Mouse (Mus musculus) midbrain, embryonic 14.5 days (tissue): ENCODE data around the gene Zbtb49. TPM values are rescaled to one million over a fixed set of nuclear protein-coding genes. Genes with fewer than 3 reads are reported as not detected.

ENCODE experiments used
- ATAC-seq: fragments of 200-750 bp; cut with Nextera tagmentation; 2 replicates; pipeline ENCODE4 v1.8.0; 2017; ENCODE audit warnings: moderate number of reproducible peaks, moderate library complexity; ENCODE audit not compliant: low FRiP score, low TSS enrichment
- DNase-seq: peaks from one replicate; pipeline ENCODE4 v3.0.0-alpha.2; 2015
- H3K27ac ChIP-seq: fragments of 300-500 bp; sonication (generic); replicated peaks from 2 replicates; pipeline ENCODE4 v1.5.1; 2014; ENCODE audit warnings: mild to moderate bottlenecking, low read depth, low read length, moderate library complexity
- H3K27me3 ChIP-seq: fragments of 300-500 bp; sonication (generic); 2 replicates; pipeline ENCODE4 v1.6.1; 2014; ENCODE audit warnings: low read length, control low read depth, mixed read lengths; ENCODE audit not compliant: control insufficient read depth, insufficient read depth
- H3K36me3 ChIP-seq: fragments of 300-500 bp; sonication (generic); 2 replicates; pipeline ENCODE4 v1.6.1; 2014; ENCODE audit warnings: low read length, control low read depth; ENCODE audit not compliant: control insufficient read depth, insufficient read depth
- H3K4me1 ChIP-seq: fragments of 300-500 bp; sonication (generic); 2 replicates; pipeline ENCODE4 v1.6.1; 2014; ENCODE audit warnings: mild to moderate bottlenecking, antibody characterized with exemption, low read length, control low read depth; ENCODE audit not compliant: control insufficient read depth, insufficient read depth
- H3K4me2 ChIP-seq: fragments of 300-500 bp; sonication (generic); 2 replicates; pipeline ENCODE4 v1.6.1; 2014; ENCODE audit warnings: mild to moderate bottlenecking, low read length, moderate library complexity
- H3K4me3 ChIP-seq: fragments of 300-500 bp; sonication (generic); replicated peaks from 2 replicates; pipeline ENCODE4 v1.5.1; 2014; ENCODE audit warnings: low read depth, low read length
- H3K9ac ChIP-seq: fragments of 300-500 bp; sonication (generic); replicated peaks from 2 replicates; pipeline ENCODE4 v1.6.1; 2014; ENCODE audit warnings: mild to moderate bottlenecking, low read length, moderate library complexity
- H3K9me3 ChIP-seq: fragments of 300-500 bp; sonication (generic); 2 replicates; pipeline ENCODE4 v1.6.1; 2016; ENCODE audit warnings: low read length, control low read depth, mixed read lengths; ENCODE audit not compliant: control insufficient read depth
- WGBS: fragments of 180-500 bp; shearing (Covaris S2); extraction: QIAGEN DNeasy Blood & Tissue Kit; methylation state at CpG from one replicate; pipeline ENCODE4 v1.1.7; 2014; 5-methylcytosine and 5-hydroxymethylcytosine counted together
- polyA plus RNA-seq: library from polyadenylated mRNA; unstranded; fragments of >200 nt; fragmentation: Nextera tagmentation; extraction: Ambion mirVana; gene quantifications from 2 replicates; pipeline ENCODE4 v1.2.1, GENCODE M21; 2014

The Zbtb49 gene
- polyA plus RNA-seq = 18.8 and 24.6 TPM in 2 replicates

GRCm38 (mm10) chr5:38220328-38220912 is at the start of gene Zbtb49, which contains the start of gene Lyar:
Gene Zbtb49 (minus strand): TSS chr5:38220457.
Gene Lyar (plus strand): TSS chr5:38220470.
- Histone ChIP-seq H3K36me3 (peaks cover 19% of the 10 kb centered on the region), H3K27me3 (no peaks in the 10 kb centered on the region), H3K4me3 (peak within 1 kb of the TSS; percentile 84), H3K4me1 (peaks cover 16% of the 10 kb centered on the region), H3K4me2 (peak within 1 kb of the TSS; percentile 89), H3K9ac (peak within 1 kb of the TSS; percentile 88), H3K27ac (peak within 1 kb of the TSS; percentile 84), H3K9me3 (no peaks in the 10 kb centered on the region)
- WGBS = under 1% methylated on average over 54 of the region's 55 CpGs
- peak; percentile 97 for DNase-seq
- peak; percentile 92 for ATAC-seq

- WGBS = under 1% methylated on average over 40 of the region's 40 CpGs
- Histone ChIP-seq H3K27me3 (no peaks in the 10 kb centered on the region), H3K4me2 (peak within 1 kb of the TSS; percentile 87), H3K9me3 (no peaks in the 10 kb centered on the region), H3K4me1 (peaks cover 6% of the 10 kb centered on the region; the same call in 1 of the 2 replicates), H3K9ac (peak within 1 kb of the TSS; percentile 88), H3K27ac (peak within 1 kb of the TSS; percentile 87), H3K36me3 (peaks cover 29% of the 10 kb centered on the region), H3K4me3 (peak within 1 kb of the TSS; percentile 85)
- ATAC-seq = peak; percentile 78
- peak; percentile 89 for DNase-seq
These were observed 39.9 kb upstream of the Zbtb49 start, which contains the start of gene Tmem128 for GRCm38 (mm10) chr5:38260107-38260682. Gene Tmem128 (plus strand): TSS chr5:38260185.

- Histone ChIP-seq H3K27ac (peak overlapping the region; percentile 87), H3K4me3 (peak overlapping the region; percentile 85), H3K9ac (peak overlapping the region; percentile 88), H3K27me3 (no peaks in the 10 kb centered on the region), H3K4me1 (peaks cover 6% of the 10 kb centered on the region; the same call in 1 of the 2 replicates), H3K9me3 (no peaks in the 10 kb centered on the region), H3K4me2 (peak overlapping the region; percentile 87), H3K36me3 (peaks cover 23% of the 10 kb centered on the region)
- peak; percentile 15; the same call in 1 of the 2 replicates for ATAC-seq
- 46% methylated on average over 9 of the region's 9 CpGs for WGBS
- no peak for DNase-seq
These were observed 39.3 kb upstream of the Zbtb49 start for GRCm38 (mm10) chr5:38259455-38260106.

GRCm38 (mm10) chr5:38258773-38259146 is 38.5 kb upstream of the Zbtb49 start:
- no peak overlapping the region for H3K4me2 ChIP-seq
- no peaks in the 10 kb centered on the region for H3K27me3 ChIP-seq
- ATAC-seq (no peak), DNase-seq (no peak)
- H3K4me1 ChIP-seq = peaks cover 6% of the 10 kb centered on the region; the same call in 1 of the 2 replicates
- no peak overlapping the region for H3K4me3 ChIP-seq
- no peak overlapping the region for H3K9ac ChIP-seq
- no peak overlapping the region for H3K27ac ChIP-seq
- H3K36me3 ChIP-seq = peaks cover 15% of the 10 kb centered on the region
- no peaks in the 10 kb centered on the region for H3K9me3 ChIP-seq
- WGBS = 82% methylated on average over 5 of the region's 5 CpGs

- 88% methylated on average over 8 of the region's 8 CpGs for WGBS
- no peak for ATAC-seq
- Histone ChIP-seq H3K9ac (no peak overlapping the region), H3K4me2 (no peak overlapping the region), H3K9me3 (no peaks in the 10 kb centered on the region), H3K27ac (no peak overlapping the region), H3K4me3 (no peak overlapping the region), H3K36me3 (peaks cover 10% of the 10 kb centered on the region), H3K4me1 (peaks cover 6% of the 10 kb centered on the region; the same call in 1 of the 2 replicates), H3K27me3 (no peaks in the 10 kb centered on the region)
- no peak for DNase-seq
These were observed 37.9 kb upstream of the Zbtb49 start for GRCm38 (mm10) chr5:38258034-38258772.

GRCm38 (mm10) chr5:38256551-38256950 is 36.3 kb upstream of the Zbtb49 start:
- ATAC-seq = no peak
- DNase-seq = no peak
- H3K4me3 ChIP-seq = no peak overlapping the region
- H3K4me2 ChIP-seq = no peak overlapping the region
- 88% methylated on average over 1 of the region's 1 CpGs for WGBS
- peaks cover 6% of the 10 kb centered on the region; the same call in 1 of the 2 replicates for H3K4me1 ChIP-seq
- no peaks in the 10 kb centered on the region for H3K27me3 ChIP-seq
- H3K36me3 ChIP-seq = no peaks in the 10 kb centered on the region
- no peak overlapping the region for H3K27ac ChIP-seq
- no peak overlapping the region for H3K9ac ChIP-seq
- no peaks in the 10 kb centered on the region for H3K9me3 ChIP-seq

- ATAC-seq = no peak
- Histone ChIP-seq H3K4me2 (no peak overlapping the region), H3K9me3 (no peaks in the 10 kb centered on the region), H3K9ac (no peak overlapping the region), H3K4me1 (no peaks in the 10 kb centered on the region), H3K27me3 (no peaks in the 10 kb centered on the region), H3K27ac (no peak overlapping the region), H3K4me3 (no peak overlapping the region), H3K36me3 (no peaks in the 10 kb centered on the region)
- no peak for DNase-seq
- 89% methylated on average over 3 of the region's 3 CpGs for WGBS
These were observed 35.4 kb upstream of the Zbtb49 start for GRCm38 (mm10) chr5:38255644-38256043.

- H3K9ac ChIP-seq = no peak overlapping the region
- no peaks in the 10 kb centered on the region for H3K4me1 ChIP-seq
- no peaks in the 10 kb centered on the region for H3K27me3 ChIP-seq
- H3K36me3 ChIP-seq = no peaks in the 10 kb centered on the region
- H3K9me3 ChIP-seq = no peaks in the 10 kb centered on the region
- DNase-seq (peak; percentile 11), ATAC-seq (no peak)
- H3K27ac ChIP-seq = no peak overlapping the region
- 43% methylated on average over 4 of the region's 4 CpGs for WGBS
- H3K4me2 ChIP-seq = no peak overlapping the region
- no peak overlapping the region for H3K4me3 ChIP-seq
These were observed 34.9 kb upstream of the Zbtb49 start for GRCm38 (mm10) chr5:38255195-38255594.
